Mouse (Mus musculus) spleen, postnatal 36 days (tissue): ENCODE measurements around the gene Avp.
A peak's percentile ranks its signal among the peaks of the same experiment; 100 is the strongest.
"Not testable (repeated sequence)": the region's sequence is repeated elsewhere in the genome, so short reads cannot be mapped to it uniquely, and the experiment has no call there.

Source experiments
- DNase-seq, 2 experiments: peaks; one replicate each; pipeline ENCODE4 v3.0.0; 2022; ENCODE audit warnings: low spot score in 2 of 2, mixed read lengths in 1 of 2

The Avp gene

DNA sequence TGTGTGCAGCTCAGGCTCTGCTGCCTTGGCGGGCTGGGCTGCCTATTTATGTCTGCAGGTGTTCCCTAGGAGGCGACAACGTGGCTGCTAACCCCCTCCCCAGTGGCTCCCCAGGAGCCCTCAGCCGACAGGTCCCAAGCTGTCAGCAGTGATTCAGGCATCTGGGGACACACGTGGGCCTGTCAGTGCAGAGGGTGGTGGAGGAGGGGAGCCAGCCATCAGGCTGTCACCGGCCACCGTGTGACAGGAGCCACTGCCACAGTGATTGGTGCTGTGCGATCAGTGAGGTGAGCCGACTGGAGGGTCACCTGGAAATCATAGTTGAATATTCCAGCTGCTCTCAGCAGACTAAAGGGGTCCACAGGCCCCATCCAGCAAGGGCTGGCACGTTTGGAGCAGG, at the start of gene Avp:
Gene Avp (minus strand): TSS at position 3 of the 400 bp plus-strand sequence.
- DNase-seq, result no peak

DNA sequence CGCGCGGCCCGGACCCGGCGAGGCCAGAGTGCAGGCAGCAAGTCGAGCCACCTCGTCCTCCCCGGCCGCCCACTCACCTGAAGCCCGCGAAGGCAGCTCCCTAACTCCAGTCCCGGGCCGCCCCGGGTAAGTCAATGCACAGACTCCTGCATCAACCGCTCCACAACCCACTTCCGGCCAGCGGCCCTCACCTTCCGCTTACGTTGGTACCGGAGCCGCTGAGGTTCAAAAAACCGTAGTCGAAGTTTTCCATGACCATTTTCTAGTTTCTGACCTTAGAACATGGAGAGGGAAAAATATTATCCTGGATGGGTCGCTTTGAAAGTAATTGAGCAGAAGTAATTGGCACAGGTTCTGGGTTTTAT, 47.5 kb upstream of the Avp start, which contains the start of the genes Fastkd5 and Ubox5:
Gene Fastkd5 (minus strand): TSS at position 189 of the 365 bp plus-strand sequence.
Gene Ubox5 (minus strand): TSS at position 200 of the 365 bp plus-strand sequence.
- peak; percentile 79 to 84 for DNase-seq

DNA sequence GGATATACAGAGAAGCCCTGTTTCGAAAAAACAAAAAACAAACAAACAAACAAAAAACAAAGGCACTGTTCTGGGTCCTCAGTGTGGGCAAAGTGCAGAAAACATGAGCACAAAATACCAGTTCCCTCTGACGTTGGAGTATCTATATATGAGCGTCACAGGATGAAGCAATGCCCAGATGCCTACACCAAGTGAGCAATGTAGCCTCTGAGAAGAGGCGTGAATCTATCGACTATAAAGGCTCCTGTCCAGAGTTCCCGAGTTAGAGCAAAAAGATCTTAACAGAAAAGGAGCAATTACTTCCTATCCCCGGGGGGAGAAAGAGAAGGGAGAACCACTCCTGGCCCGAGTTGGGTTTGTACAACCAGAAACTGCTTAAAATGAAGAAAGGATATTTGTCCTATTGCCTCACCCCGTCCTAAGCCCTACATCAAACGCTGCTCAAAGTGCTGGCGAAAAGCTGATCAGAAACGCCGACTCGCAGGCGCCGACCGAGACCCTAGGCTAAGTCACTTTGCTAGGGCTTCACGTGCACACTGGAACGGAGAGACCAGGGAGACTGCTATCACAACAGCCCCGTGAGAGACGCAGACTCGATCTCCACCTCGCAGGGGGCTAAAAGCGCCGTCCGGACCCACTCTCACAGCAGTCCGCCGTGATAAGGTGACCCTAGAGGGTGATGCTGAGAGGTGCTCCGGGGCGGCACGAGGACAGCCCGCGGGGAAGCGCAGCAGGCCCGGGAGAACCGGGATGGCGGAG, 46.9 kb upstream of the Avp start:
- DNase-seq, result no peak

DNA sequence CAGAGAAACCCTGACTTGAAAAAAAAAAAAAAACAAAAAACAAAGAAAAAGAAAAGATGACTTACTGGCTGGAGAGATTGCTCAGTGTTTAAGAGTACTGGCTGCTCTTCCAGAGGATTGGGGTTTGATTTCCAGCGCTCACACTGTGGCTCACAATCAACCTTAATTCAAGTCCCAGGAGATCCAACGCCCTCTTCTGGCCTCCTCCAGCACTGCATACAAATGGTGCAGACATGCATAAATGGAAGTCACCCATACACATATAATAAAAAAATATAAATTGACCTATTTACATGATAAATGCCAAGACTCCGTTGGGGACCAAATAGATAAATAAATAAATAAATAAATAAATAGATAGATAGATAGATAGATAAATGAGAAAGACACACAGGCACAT, 46.1 kb upstream of the Avp start:
- DNase-seq, result no peak

DNA sequence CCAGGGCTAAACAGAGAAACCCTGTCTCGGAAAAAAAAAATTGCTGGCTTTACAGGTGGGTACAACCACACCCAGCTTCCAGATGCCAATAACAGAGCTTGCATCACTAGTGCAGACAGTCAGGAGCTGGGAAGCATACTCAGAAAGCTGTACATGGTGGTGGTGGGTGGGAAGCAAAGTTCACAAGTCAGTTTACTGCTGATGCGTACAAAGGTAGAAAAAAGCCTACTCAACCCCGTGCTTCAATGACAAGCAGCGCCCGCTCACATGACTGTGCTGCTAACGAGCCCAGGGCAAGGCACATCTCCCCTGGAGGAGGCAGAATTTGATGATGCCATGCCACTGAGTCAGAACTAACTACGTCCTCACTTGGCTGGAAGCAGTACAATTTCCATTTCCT, 36.6 kb upstream of the Avp start:
- DNase-seq, result no peak

DNA sequence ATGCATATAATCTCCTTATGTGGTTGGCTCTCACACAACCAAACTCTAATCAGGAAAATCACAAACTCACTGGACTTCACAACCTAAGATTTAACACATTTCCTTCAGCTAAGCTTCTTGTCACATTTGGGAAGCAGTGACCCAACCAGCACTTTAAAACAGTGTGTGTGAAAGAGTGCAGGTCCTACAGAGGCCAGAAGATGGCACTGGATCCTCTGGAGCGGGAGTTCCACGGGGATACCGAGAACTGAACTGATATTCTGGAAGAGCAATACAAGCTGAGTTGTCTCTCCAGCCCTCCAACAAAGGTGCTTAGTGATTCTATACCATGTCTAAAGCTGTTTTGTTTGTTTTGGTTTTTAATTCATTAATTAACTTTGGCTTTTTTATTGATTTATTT, 30.7 kb upstream of the Avp start:
- no peak for DNase-seq

DNA sequence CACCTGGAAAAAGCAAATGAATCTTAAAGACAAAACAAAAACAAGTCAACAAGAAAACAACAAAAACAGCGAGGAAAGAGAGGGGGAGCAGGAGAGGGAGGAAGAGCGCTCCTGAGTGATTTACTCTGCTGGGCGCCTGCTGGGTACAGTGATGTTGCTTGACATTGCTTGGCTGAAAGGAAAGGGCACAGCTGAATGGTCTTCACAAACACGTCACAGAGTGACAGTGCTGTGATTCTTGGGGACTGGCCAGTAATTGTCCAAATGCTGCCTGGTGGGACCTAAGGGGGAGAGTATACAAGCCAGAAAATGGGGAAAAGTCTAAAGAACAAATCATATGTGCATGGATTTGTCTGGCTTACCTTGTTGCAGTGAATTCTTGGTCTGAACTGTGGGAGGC, 19.8 kb upstream of the Avp start:
- no peak for DNase-seq

DNA sequence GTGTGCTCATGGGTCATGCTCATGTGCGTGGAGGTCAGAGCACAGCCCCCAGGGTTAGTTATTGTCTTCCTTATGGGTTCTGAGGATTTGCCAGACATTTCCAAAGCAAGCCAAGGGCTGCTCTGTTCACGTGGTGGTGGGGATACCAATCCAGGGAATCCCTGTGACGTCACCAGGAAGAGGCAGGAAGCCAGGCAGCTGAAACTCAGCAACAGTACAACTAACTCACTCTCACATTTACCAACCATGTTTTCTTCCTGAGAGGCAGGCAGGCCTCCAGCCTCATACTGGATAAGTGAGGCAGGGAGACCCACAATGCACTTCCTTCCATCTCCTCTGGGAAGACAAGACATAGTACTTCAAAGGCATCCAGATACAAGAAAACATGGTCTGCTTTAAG, 16.0 kb upstream of the Avp start:
- DNase-seq, result no peak

DNA sequence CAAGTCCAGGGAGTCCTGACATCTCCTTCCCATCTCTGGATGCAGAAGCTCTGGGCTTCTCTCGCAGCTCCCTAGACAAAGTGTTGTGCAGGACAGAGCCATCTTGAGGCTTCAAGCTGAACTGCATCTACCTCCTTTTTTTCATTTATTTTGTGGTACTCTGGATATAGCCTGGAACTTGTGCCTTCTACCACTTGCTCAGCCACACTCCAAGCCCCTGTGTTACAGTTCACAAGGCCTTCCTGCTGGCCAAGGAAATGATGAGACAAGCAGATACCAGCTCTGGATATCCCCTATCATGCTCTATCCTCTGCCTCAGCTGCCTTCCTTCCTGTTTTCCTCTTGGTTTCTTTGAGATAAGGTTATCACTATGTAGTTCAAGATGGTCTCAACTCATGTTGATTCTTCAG, 15.3 kb upstream of the Avp start:
- DNase-seq, result no peak

DNA sequence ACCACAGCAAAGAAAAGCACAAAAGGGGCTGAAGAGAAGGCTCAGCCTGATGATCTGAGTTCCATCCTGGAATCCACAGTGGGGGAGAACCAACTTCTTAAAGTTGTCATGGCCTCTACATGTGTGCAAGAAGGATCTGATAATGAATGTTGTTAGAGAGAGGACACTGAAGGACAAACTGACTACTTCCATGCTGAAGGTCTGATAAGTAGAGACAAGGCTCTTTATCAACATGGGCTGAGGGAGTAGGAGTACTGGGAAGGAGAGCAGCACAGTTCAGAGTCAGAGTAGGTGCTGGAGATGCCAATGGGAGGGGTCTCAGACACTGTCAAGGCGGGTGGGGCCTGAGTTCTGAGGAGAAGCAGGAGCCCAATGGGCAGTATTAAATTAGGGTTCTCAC, 13.2 kb upstream of the Avp start:
- no peak for DNase-seq

DNA sequence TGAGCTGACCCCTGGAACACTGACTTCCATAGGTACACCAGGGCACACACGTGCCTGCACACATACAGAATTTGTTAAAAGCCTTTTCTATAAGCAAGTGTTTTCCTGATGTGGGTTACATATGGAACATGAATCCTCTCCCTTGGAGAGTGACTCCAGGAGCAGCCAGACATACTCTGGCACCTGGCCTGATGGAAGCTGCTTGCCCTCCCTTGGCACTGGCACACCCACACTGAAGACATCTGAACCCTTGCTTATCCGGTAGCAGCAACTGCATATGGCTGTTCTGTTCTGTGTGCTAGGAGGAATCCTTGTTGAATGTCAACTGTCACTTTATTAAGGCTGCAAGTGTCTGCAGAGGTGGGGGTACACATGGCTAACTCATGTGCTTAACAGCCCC, 8.7 kb upstream of the Avp start:
- no peak for DNase-seq

DNA sequence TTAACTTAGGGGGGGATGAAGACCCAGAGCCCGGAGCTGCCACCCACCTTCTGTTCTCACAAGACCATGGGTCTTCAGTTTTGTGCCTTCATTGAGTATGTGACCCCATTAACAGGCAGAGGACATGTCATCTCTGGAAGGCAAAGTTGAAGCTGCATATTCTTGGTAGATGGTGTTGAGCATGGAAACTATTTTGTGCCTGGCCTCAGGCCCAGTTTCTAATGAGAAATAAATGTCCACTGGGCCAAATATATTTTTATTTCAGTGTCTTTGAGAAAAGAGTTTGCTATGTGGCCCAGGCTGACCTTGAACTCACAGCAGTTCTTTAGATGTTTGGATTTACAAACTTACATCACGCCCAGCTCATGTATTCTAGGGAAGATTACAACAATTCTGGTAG, 7.4 kb upstream of the Avp start:
- DNase-seq, result no peak

DNA sequence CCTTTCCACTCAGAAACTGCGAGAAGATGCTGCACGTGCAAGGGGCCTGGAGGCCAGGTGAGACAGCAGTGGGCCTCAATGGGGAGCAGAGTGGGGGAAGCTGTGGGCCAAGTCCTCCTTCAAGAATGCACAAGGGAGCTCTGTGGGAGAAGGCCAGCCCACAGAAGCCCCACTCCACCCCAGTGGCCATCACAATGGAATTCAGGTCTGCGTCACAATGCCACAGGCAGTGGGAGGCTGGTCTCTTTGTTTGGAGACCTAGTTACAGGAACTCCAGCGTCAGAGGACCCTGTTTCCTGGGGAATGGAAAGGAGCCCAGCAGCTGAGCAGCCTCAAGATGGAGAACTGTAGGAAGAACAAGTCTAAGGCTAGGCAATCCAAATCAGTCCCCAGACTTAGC, 6.8 kb upstream of the Avp start:
- DNase-seq, result no peak

DNA sequence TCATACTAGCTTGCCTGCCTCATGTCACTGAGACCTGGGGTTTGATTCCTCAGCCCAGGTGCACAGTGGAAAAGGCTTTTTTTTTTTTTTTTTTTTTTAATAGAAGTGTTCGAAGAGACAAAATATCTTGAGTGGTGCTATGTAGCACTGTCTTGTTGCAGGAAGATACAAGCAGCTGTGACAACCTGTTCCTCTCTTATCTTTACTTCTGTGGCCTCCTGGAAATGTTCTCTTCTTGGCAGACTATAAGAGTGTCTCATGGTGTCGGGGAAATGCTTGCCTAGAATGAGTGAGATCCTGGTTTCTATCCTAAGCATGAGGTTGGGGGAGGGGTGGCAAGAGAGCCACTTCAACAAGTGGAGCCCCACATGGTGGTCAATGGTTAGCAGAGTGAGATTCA, 6.0 kb upstream of the Avp start:
- DNase-seq, result no peak

DNA sequence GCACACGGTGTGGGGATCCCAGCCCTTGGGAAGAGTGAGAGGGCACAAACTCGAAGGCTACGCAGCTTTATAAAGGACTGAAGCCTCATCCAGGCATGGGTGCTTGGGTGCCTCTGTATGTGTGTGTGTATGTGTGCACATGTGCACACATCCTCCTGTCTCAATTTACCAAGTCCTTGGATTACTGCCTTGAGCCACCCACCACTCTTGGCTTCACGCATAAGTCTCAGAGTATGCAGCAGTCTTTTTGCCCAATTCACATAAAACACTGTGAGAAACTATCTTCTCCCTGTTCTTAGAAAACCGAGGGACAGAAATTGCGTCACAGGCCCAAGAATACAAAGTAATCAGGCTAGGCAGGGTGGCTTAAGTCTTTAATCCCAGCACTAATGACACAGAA, 3.7 kb upstream of the Avp start:
- no peak for DNase-seq

DNA sequence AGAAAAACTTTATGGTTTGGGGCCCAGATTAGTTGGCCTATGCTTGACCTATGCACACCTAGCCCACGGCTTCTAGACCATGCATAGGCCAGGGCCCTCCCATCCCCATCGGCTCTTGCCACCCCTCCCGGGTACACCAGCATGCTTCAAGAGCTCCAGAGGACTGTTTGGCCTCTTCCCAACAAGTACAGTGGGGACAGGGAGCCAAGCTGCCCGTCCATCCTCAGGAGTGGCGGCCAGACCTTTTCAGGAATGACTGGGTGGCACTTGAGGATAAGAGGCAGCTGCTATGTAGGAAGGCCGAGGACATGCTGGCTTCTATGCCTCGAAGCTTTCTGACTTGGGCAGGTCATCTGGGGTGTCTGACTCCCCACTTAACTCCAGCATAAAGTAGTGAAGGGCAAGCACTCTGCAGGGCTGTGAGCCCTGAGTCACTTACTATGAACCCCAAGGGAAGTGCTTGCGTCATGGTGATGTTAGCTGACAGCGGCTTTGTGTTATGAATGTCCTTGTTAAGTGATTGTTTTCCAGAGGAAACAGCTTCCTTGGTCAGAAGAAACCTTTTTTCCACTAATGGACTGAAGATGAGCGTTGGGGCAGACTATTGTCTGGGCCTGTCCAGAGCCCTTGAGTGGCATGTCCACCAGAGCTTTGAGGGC, 1.7 kb upstream of the Avp start:
- no peak for DNase-seq

DNA sequence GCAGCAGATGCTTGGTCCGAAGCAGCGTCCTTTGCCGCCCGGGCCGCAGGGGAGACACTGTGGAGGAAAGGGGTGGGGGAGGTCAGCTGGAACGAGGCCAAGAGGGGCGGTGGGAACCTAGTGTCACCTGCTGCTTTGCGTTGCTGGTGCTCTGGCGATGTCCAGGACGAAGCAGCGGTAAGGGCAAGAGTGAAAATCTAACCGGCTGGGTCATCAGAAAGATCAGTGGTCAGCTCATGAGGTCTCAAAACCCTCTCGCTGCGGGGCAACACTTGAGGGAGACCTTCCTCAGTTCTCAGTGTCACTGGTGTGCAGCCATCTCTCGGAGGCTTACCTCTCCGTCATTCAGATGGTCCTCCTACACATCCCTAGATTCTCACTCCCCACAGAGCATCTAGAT, 1.2 kb downstream of the Avp start:
- no peak for DNase-seq

DNA sequence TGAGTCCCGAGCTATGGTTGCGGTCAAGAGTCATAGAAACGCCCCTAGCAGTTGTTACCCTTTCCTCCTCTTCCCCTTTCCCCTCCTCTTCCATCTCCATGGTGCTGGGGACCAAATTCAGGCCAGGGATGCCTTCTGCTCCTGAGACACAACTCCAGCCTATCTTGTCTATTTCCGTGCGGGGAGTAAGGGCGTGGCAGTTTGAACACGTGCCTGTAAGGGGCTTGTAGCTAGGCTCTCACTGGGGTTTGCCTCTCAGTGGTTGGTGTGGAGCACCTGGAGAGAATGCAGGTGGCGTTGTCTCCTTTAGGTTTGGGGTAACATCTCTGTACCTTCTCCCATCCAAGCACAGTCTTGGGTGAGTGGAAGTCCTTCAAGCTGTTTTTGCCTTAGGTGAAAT, 2.6 kb downstream of the Avp start:
- DNase-seq, result no peak

DNA sequence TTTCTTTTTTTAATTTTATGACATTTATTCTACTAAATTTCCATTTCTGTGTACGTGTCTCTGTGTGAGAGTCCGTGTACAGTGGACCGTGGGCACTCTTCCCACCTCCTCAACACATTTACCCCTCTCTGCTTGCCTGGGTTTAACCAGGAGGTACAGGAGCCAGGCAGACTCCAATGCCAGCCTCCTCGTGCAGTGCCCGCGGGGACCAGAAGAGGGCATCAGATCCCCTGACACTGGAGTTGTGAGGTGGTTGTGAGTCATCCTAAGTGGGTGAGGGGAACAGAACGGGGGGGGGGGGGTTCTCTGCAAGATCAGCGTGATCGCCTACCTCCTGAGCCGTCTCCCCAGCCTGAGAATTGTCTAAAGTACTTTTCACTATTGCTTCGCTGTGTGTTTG, 4.2 kb downstream of the Avp start:
- peak; percentile 30 to 42 for DNase-seq

DNA sequence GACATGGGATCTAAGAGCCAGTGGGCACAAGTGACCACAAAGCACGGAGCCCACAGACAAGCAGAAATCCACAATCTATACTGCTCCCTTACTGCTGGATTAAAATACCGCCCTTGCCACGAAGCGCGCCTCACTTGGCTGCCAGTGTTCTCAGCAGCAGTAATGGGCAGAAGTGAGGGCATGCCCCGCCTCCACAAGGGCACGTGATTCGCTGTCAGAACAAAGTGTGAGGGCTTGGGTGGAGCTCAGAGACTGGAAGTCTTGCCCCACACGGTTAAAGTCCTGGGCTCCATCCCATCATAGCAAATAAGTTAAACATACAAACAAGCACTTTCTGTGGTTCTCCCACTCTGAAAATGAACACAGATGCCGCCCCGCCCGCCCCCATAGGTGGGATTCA, 4.7 kb downstream of the Avp start:
- DNase-seq, result peak; percentile 61 to 63

DNA sequence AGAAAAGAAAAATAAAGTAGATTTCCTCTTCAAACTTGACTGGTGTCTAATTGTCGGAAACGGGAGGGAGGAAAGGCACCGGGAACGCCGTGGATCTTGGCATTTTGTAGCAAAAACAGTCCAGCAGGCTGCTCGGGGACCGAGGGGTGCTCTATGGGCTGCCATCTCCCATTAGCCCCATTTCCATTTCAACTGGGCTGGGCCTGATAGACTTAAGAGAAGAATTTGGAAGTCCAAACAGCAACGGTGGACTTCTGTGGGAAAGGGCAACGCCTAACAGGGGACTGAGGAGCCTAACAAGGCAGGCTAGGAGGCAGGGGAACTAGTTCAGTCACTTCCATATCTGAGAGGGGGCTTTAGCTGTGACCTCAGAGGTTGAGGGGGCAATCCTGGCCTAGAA, 5.3 kb downstream of the Avp start:
- DNase-seq, result no peak

DNA sequence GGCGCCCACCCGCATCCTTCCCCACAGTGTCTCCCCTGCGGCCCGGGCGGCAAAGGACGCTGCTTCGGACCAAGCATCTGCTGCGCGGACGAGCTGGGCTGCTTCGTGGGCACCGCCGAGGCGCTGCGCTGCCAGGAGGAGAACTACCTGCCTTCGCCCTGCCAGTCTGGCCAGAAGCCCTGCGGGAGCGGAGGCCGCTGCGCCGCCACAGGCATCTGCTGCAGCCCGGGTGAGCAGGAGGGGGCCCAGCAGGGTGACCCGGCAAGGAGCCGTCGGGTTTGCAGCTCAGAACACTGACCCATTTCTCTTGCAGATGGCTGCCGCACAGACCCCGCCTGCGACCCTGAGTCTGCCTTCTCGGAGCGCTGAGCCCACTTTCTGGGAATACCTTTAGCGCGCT, 5.8 kb downstream of the Avp start:
- DNase-seq, result not testable (repeated sequence)

DNA sequence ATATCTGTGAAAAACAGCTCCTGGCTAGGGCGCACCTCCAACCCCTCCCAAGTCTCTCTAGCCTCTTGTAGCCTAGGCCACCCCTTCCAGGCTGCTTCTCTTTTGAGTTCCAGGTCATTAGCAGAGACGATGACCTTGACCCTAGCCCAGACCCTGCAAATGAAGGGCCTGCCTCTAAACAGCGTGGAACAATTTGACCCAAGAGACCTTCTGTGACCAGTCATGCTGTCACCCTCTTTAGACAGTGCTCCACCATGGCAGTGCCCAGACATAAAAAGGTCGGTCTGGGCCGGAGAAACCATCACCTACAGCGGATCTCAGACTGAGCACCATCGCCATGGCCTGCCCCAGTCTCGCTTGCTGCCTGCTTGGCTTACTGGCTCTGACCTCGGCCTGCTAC, 6.5 kb downstream of the Avp start, which contains the start of gene Oxt:
Gene Oxt (plus strand): TSS at position 301 of the 400 bp plus-strand sequence.
- DNase-seq, result no peak

DNA sequence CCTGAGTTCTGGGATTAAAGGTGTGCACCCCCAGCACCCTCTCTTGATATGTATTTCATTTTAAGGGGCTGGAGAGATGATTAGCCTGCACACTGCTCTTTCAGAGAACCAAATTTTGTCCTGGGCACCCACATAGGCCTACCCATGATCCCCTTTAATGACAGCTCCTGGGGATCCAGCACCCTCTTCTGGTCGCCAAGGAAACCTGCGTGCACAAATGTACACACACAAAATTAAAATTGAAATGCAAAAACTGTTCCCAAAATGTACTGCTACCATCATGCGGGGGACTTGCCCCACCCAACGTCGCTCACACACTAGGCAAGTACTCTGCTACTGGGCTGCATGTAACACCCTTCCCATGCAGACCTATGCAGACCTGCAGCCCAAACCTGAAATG, 7.4 kb downstream of the Avp start:
- DNase-seq, result no peak
